Mouse (Mus musculus) CH12.LX (cell line): ENCODE measurements at regions not wholly inside any gene's neighbourhood (a gene's known extent, or its start where the extent isn't known, plus 50 kb on each side); places are given as distances from the start of the nearest gene placed in this dataset.

Experiments used
- DNase-seq: peaks from one replicate; pipeline ENCODE4 v3.0.0-alpha.2; 2013; ENCODE audit errors: extremely low read depth
- H3K27ac ChIP-seq: 2 replicates; pipeline ENCODE4 v1.5.1; 2012; ENCODE audit warnings: low read depth, mild to moderate bottlenecking, control low read depth, moderate library complexity; ENCODE audit not compliant: insufficient read depth
- H3K27me3 ChIP-seq: replicated peaks from 2 replicates; pipeline ENCODE3; 2012; ENCODE audit warnings: inconsistent platforms
- H3K36me3 ChIP-seq, 2 experiments: replicated peaks in 1 of 2; 2 replicates each; pipeline versions ENCODE3 to v1.6.1; 2012; ENCODE audit warnings: inconsistent platforms in 1 of 2, low read length in 1 of 2, mild to moderate bottlenecking in 1 of 2, mixed read lengths in 1 of 2, moderate library complexity in 1 of 2; ENCODE audit not compliant: control insufficient read depth in 1 of 2, insufficient read depth in 1 of 2
- H3K4me1 ChIP-seq, 2 experiments: 2 replicates each; pipeline ENCODE4 v1.6.1; 2012; ENCODE audit warnings: inconsistent platforms in 1 of 2, moderate library complexity in 1 of 2; ENCODE audit not compliant: insufficient read depth in 2 of 2, control insufficient read depth in 1 of 2
- H3K4me2 ChIP-seq: 2 replicates; pipeline ENCODE4 v1.6.1; 2012; ENCODE audit warnings: low read depth, mild to moderate bottlenecking, control low read depth; ENCODE audit not compliant: poor library complexity, insufficient read depth, severe bottlenecking
- H3K4me3 ChIP-seq, 3 experiments: fragments of 150-350 bp in 1 of 3; sonication (generic) in 1 of 3; replicated peaks in 1 of 3; 2 replicates each; pipeline versions ENCODE3 to v1.5.1; 2011 to 2012; ENCODE audit warnings: low read depth in 2 of 3, low read length in 2 of 3, mild to moderate bottlenecking in 2 of 3, moderate library complexity in 2 of 3, control low read depth in 1 of 3, improper control_type of control experiment in 1 of 3, inconsistent platforms in 1 of 3, mixed read lengths in 1 of 3; ENCODE audit not compliant: poor library complexity in 1 of 3
- H3K79me2 ChIP-seq: replicated peaks from 2 replicates; pipeline ENCODE4 v1.6.1; 2012; ENCODE audit warnings: mild to moderate bottlenecking, moderate library complexity; ENCODE audit not compliant: control insufficient read depth, poor library complexity, insufficient read depth, severe bottlenecking; ENCODE audit errors: extremely low read depth
- H3K9ac ChIP-seq: 2 replicates; pipeline ENCODE4 v1.6.1; 2012; ENCODE audit warnings: low read depth, mild to moderate bottlenecking, control low read depth, moderate library complexity; ENCODE audit not compliant: insufficient read depth
- H3K9me3 ChIP-seq: replicated peaks from 2 replicates; pipeline ENCODE3; 2012; ENCODE audit warnings: low read length, inconsistent platforms, mixed read lengths
- BHLHE40 ChIP-seq: IDR thresholded peaks from 2 replicates; pipeline ENCODE4 v1.6.1; 2011; ENCODE audit warnings: mild to moderate bottlenecking, low read depth, low read length, improper control_type of control experiment
- CHD2 ChIP-seq: IDR thresholded peaks from 2 replicates; pipeline ENCODE4 v1.6.1; 2011; ENCODE audit warnings: low read length, improper control_type of control experiment
- CTCF ChIP-seq, 2 experiments: IDR thresholded peaks in 1 of 2; conservative IDR thresholded peaks in 1 of 2; 2 replicates each; pipeline ENCODE4 v1.5.1; 2011 to 2012; ENCODE audit warnings: low read depth in 2 of 2, low read length in 2 of 2, improper control_type of control experiment in 1 of 2, inconsistent platforms in 1 of 2, mild to moderate bottlenecking in 1 of 2, moderate library complexity in 1 of 2
- EP300 ChIP-seq: IDR thresholded peaks from 2 replicates; pipeline ENCODE4 v1.6.1; 2011; ENCODE audit warnings: low read length, improper control_type of control experiment
- ETS1 ChIP-seq: conservative IDR thresholded peaks from 2 replicates; pipeline ENCODE4 v1.6.1; 2012; ENCODE audit warnings: low read depth, mild to moderate bottlenecking, inconsistent platforms, low read length, improper control_type of control experiment, moderate library complexity
- GABPA ChIP-seq: IDR thresholded peaks from 2 replicates; pipeline ENCODE4 v1.6.1; 2012; ENCODE audit warnings: low read depth, low read length, improper control_type of control experiment, inconsistent platforms; ENCODE audit not compliant: insufficient replicate concordance
- HCFC1 ChIP-seq: IDR thresholded peaks from 2 replicates; pipeline ENCODE4 v1.6.1; 2012; ENCODE audit warnings: low read depth, mild to moderate bottlenecking, inconsistent platforms, low read length, improper control_type of control experiment
- IRF4 ChIP-seq: IDR thresholded peaks from 2 replicates; pipeline ENCODE4 v1.6.1; 2014; ENCODE audit warnings: low read depth, mild to moderate bottlenecking, inconsistent platforms, low read length, improper control_type of control experiment
- JUN ChIP-seq: IDR thresholded peaks from 2 replicates; pipeline ENCODE4 v1.6.1; 2011; ENCODE audit warnings: low read depth, mild to moderate bottlenecking, low read length, improper control_type of control experiment, moderate library complexity; ENCODE audit not compliant: insufficient read depth
- JUND ChIP-seq: conservative IDR thresholded peaks from 2 replicates; pipeline ENCODE4 v1.6.1; 2011; ENCODE audit warnings: low read depth, low read length, improper control_type of control experiment
- KAT2A ChIP-seq: IDR thresholded peaks from 2 replicates; pipeline ENCODE4 v1.6.1; 2012; ENCODE audit warnings: low read length, improper control_type of control experiment, inconsistent platforms; ENCODE audit not compliant: insufficient replicate concordance
- MAFK ChIP-seq: IDR thresholded peaks from 2 replicates; pipeline ENCODE4 v1.6.1; 2011; ENCODE audit warnings: low read length, improper control_type of control experiment; ENCODE audit not compliant: insufficient replicate concordance
- MAX ChIP-seq: IDR thresholded peaks from 2 replicates; pipeline ENCODE4 v1.6.1; 2011; ENCODE audit warnings: low read length, improper control_type of control experiment
- MAZ ChIP-seq: IDR thresholded peaks from 2 replicates; pipeline ENCODE4 v1.6.1; 2012; ENCODE audit warnings: low read depth, mild to moderate bottlenecking, inconsistent platforms, low read length, improper control_type of control experiment, moderate library complexity
- MEF2A ChIP-seq: IDR thresholded peaks from 2 replicates; pipeline ENCODE4 v1.6.1; 2014; ENCODE audit warnings: low read depth, mild to moderate bottlenecking, inconsistent platforms, low read length, improper control_type of control experiment, borderline replicate concordance
- MXI1 ChIP-seq: IDR thresholded peaks from 2 replicates; pipeline ENCODE4 v1.6.1; 2011; ENCODE audit warnings: mild to moderate bottlenecking, low read depth, low read length, improper control_type of control experiment
- MYC ChIP-seq: IDR thresholded peaks from 2 replicates; pipeline ENCODE4 v1.6.1; 2011; ENCODE audit warnings: low read depth, mild to moderate bottlenecking, improper control_type of control experiment, low read length
- NRF1 ChIP-seq: IDR thresholded peaks from 2 replicates; pipeline ENCODE4 v1.6.1; 2014; ENCODE audit warnings: low read depth, mild to moderate bottlenecking, inconsistent platforms, low read length, improper control_type of control experiment, moderate library complexity
- PAX5 ChIP-seq: IDR thresholded peaks from 2 replicates; pipeline ENCODE4 v1.6.1; 2012; ENCODE audit warnings: low read length, inconsistent platforms, mixed read lengths
- POLR2A ChIP-seq: IDR thresholded peaks from 2 replicates; pipeline ENCODE4 v1.6.1; 2011; ENCODE audit warnings: low read depth, mild to moderate bottlenecking, improper control_type of control experiment, low read length
- POLR2AphosphoS2 ChIP-seq: IDR thresholded peaks from 2 replicates; pipeline ENCODE4 v1.6.1; 2011; ENCODE audit warnings: low read depth, low read length, improper control_type of control experiment
- RAD21 ChIP-seq: IDR thresholded peaks from 2 replicates; pipeline ENCODE4 v1.6.1; 2011; ENCODE audit warnings: low read depth, mild to moderate bottlenecking, low read length, improper control_type of control experiment, moderate library complexity
- RCOR1 ChIP-seq: conservative IDR thresholded peaks from 2 replicates; pipeline ENCODE4 v1.6.1; 2012; ENCODE audit warnings: low read depth, mild to moderate bottlenecking, inconsistent platforms, low read length, improper control_type of control experiment
- SIN3A ChIP-seq: IDR thresholded peaks from 2 replicates; pipeline ENCODE4 v1.6.1; 2012; ENCODE audit warnings: low read length, improper control_type of control experiment, inconsistent platforms
- SMC3 ChIP-seq: IDR thresholded peaks from 2 replicates; pipeline ENCODE4 v1.6.1; 2011; ENCODE audit warnings: low read depth, low read length, improper control_type of control experiment
- TBP ChIP-seq: conservative IDR thresholded peaks from 2 replicates; pipeline ENCODE4 v1.6.1; 2011; ENCODE audit warnings: low read depth, low read length, improper control_type of control experiment
- TCF12 ChIP-seq: IDR thresholded peaks from 2 replicates; pipeline ENCODE4 v1.6.1; 2014; ENCODE audit warnings: low read depth, mild to moderate bottlenecking, inconsistent platforms, low read length, improper control_type of control experiment
- USF1 ChIP-seq: IDR thresholded peaks from 2 replicates; pipeline ENCODE4 v1.6.1; 2014; ENCODE audit warnings: low read depth, mild to moderate bottlenecking, inconsistent platforms, low read length, improper control_type of control experiment
- ZMIZ1 ChIP-seq: IDR thresholded peaks from 2 replicates; pipeline ENCODE4 v1.6.1; 2012; ENCODE audit warnings: low read depth, mild to moderate bottlenecking, inconsistent platforms, low read length, improper control_type of control experiment
- ZNF384 ChIP-seq: IDR thresholded peaks from 2 replicates; pipeline ENCODE4 v1.6.1; 2012; ENCODE audit warnings: low read depth, low read length, improper control_type of control experiment, inconsistent platforms
- dilution Hi-C: fragments of 300-500 bp; cut with MboI; formaldehyde crosslinking; loops from 2 replicates; pipeline ENCODE4 v1.14.3; 2020; ENCODE audit warnings: low sequenced_read_pairs; ENCODE audit not compliant: extremely low pct_unique_long_range_greater_than_20kb, extremely low pct_ligation_motif_present
- in situ Hi-C: fragments of 300-500 bp; cut with MboI; formaldehyde crosslinking; loops from 3 replicates; pipeline ENCODE4 v1.14.3; 2019; ENCODE audit warnings: low sequenced_read_pairs, low pct_ligation_motif_present, low pct_unique_long_range_greater_than_20kb, mixed read lengths

- in situ Hi-C loops (no loop called here), dilution Hi-C loops (no loop called here)
- Histone ChIP-seq H3K4me1 (no peaks in the 10 kb centered on the region), H3K27me3 (no peaks in the 10 kb centered on the region), H3K9me3 (no peaks in the 10 kb centered on the region), H3K36me3 (no peaks in the 10 kb centered on the region), H3K79me2 (no peaks in the 10 kb centered on the region), H3K27ac (no peak overlapping the region), H3K4me2 (no peak overlapping the region), H3K9ac (no peak overlapping the region), H3K4me3 (no peak overlapping the region)
- no peak for DNase-seq
- TF ChIP-seq MAZ = no peak
- TF ChIP-seq TBP = no peak
- no peak for TF ChIP-seq RAD21
- no peak for TF ChIP-seq TCF12
- no peak for TF ChIP-seq JUND
- no peak for TF ChIP-seq RCOR1
- TF ChIP-seq JUN = no peak
- TF ChIP-seq PAX5 = no peak
- TF ChIP-seq GABPA = no peak
- TF ChIP-seq MAFK = no peak
- no peak for TF ChIP-seq HCFC1
- no peak for TF ChIP-seq BHLHE40
- TF ChIP-seq NRF1 = no peak
- TF ChIP-seq SMC3 = no peak
- TF ChIP-seq ZMIZ1 = no peak
- no peak for TF ChIP-seq POLR2A
- TF ChIP-seq CTCF (conservative IDR thresholded peaks at IDR 0.05 in 1 of 2, IDR thresholded peaks at IDR 0.05 in 1 of 2; ENCODE audit: low read depth in 2 of 2, low read length in 2 of 2) = no peak
- TF ChIP-seq EP300 = no peak
- no peak for TF ChIP-seq MAX
- TF ChIP-seq MYC = no peak
Measured at GRCm38 (mm10) chr19:15217387-15217786, 619.5 kb upstream of the Tle4 start.

GRCm38 (mm10) chr19:15214651-15215050, 616.8 kb upstream of the Tle4 start:
- dilution Hi-C loops = no loop called here
- no peaks in the 10 kb centered on the region for H3K79me2 ChIP-seq
- no peak overlapping the region for H3K4me3 ChIP-seq
- H3K4me2 ChIP-seq = no peak overlapping the region
- no peaks in the 10 kb centered on the region for H3K36me3 ChIP-seq
- no peaks in the 10 kb centered on the region for H3K27me3 ChIP-seq
- H3K27ac ChIP-seq = no peak overlapping the region
- in situ Hi-C loops = no loop called here
- no peaks in the 10 kb centered on the region for H3K4me1 ChIP-seq
- H3K9me3 ChIP-seq = no peaks in the 10 kb centered on the region
- no peak overlapping the region for H3K9ac ChIP-seq
- DNase-seq = no peak
- TF ChIP-seq TCF12 (no peak), ZMIZ1 (no peak), SIN3A (no peak), IRF4 (no peak), BHLHE40 (no peak), MAZ (no peak), RAD21 (no peak), TBP (no peak), MAX (no peak), MEF2A (no peak), ZNF384 (no peak), USF1 (no peak), KAT2A (no peak), ETS1 (no peak), PAX5 (no peak), MAFK (no peak), CHD2 (no peak), CTCF (conservative IDR thresholded peaks at IDR 0.05 in 1 of 2, IDR thresholded peaks at IDR 0.05 in 1 of 2; ENCODE audit: low read depth in 2 of 2, low read length in 2 of 2) (no peak), MXI1 (no peak), POLR2AphosphoS2 (no peak)
